Mouse (Mus musculus) ES-E14 (cell line): ENCODE measurements around the gene Xrcc2. TPM values are rescaled to one million over a fixed set of nuclear protein-coding genes. Genes with fewer than 3 reads are reported as not detected.

Experiments
- DNase-seq: peaks from one replicate; pipeline ENCODE4 v3.0.0-alpha.2; 2013; ENCODE audit warnings: low read depth, low spot score
- H3K27ac ChIP-seq: 2 replicates; pipeline ENCODE4 v1.5.1; 2012; ENCODE audit warnings: low read depth, mild to moderate bottlenecking, low read length, moderate library complexity, mixed read lengths; ENCODE audit not compliant: poor library complexity, insufficient read depth, severe bottlenecking
- H3K36me3 ChIP-seq: 2 replicates; pipeline ENCODE4 v1.6.1; 2012; ENCODE audit warnings: mild to moderate bottlenecking, low read length, moderate library complexity, mixed read lengths; ENCODE audit not compliant: control insufficient read depth, poor library complexity, insufficient read depth, severe bottlenecking
- H3K4me1 ChIP-seq, 2 experiments: fragments of 150-350 bp in 1 of 2; sonication (generic) in 1 of 2; 2 replicates each; pipeline ENCODE4 v1.6.1; 2012; ENCODE audit warnings: low read length in 2 of 2, mild to moderate bottlenecking in 1 of 2, mixed read lengths in 1 of 2; ENCODE audit not compliant: control insufficient read depth in 2 of 2, insufficient read depth in 2 of 2, poor library complexity in 1 of 2
- H3K4me3 ChIP-seq, 2 experiments: fragments of 150-350 bp in 1 of 2; sonication (generic) in 1 of 2; 2 replicates each; pipeline ENCODE4 v1.5.1; 2012; ENCODE audit warnings: low read length in 2 of 2, low read depth in 1 of 2, mild to moderate bottlenecking in 1 of 2, mixed read lengths in 1 of 2; ENCODE audit not compliant: insufficient read depth in 1 of 2, poor library complexity in 1 of 2, severe bottlenecking in 1 of 2
- H3K9ac ChIP-seq: 2 replicates; pipeline ENCODE4 v1.6.1; 2012; ENCODE audit warnings: low read depth, mild to moderate bottlenecking, low read length, mixed read lengths; ENCODE audit not compliant: poor library complexity, insufficient read depth, severe bottlenecking
- H3K9me3 ChIP-seq: fragments of 150-350 bp; sonication (generic); 2 replicates; pipeline ENCODE4 v1.6.1; 2012; ENCODE audit warnings: low read depth, mild to moderate bottlenecking, low read length; ENCODE audit not compliant: control insufficient read depth, insufficient read depth
- CHD2 ChIP-seq: IDR thresholded peaks from 2 replicates; pipeline ENCODE4 v1.6.1; 2014; ENCODE audit warnings: mild to moderate bottlenecking, low read depth, low read length, inconsistent platforms
- HCFC1 ChIP-seq: IDR thresholded peaks from 2 replicates; pipeline ENCODE4 v1.6.1; 2012; ENCODE audit warnings: low read length, inconsistent platforms, borderline replicate concordance; ENCODE audit not compliant: insufficient read depth
- MAFK ChIP-seq: IDR thresholded peaks from 2 replicates; pipeline ENCODE4 v1.6.1; 2014; ENCODE audit warnings: mild to moderate bottlenecking, low read depth, low read length, inconsistent platforms; ENCODE audit not compliant: insufficient read depth
- ZC3H11A ChIP-seq: IDR thresholded peaks from 2 replicates; pipeline ENCODE4 v1.6.1; 2012; ENCODE audit warnings: low read depth, mild to moderate bottlenecking, inconsistent platforms, low read length, borderline replicate concordance
- ZNF384 ChIP-seq: IDR thresholded peaks from 2 replicates; pipeline ENCODE4 v1.6.1; 2012; ENCODE audit warnings: low read depth, low read length, inconsistent platforms
- in situ Hi-C, 2 experiments: fragments of 600-800 bp; cut with MboI; formaldehyde crosslinking; loops; one replicate each; pipeline ENCODE4 v1.15.1; 2025; ENCODE audit warnings: low sequenced_read_pairs in 2 of 2, inconsistent platforms in 1 of 2; ENCODE audit not compliant: unreplicated experiment in 2 of 2
- total RNA-seq: library from RNA; depleted of rRNA; stranded (reverse); fragments of 300-350 nt; gene quantifications from 2 replicates; pipeline ENCODE4 v1.2.3, GENCODE M21; 2012; rRNA removed

The Xrcc2 gene
- total RNA-seq: 32.1 and 39.0 TPM in 2 replicates

- Histone ChIP-seq H3K9ac (peak within 1 kb of the TSS; percentile 90), H3K36me3 (peaks cover 5% of the 10 kb centered on the region), H3K4me1 (peaks cover 0 to 3% of the 10 kb centered on the region in 2 experiments; a peak in 1 of 4 replicates), H3K27ac (no peak within 1 kb of the TSS), H3K9me3 (no peaks in the 10 kb centered on the region), H3K4me3 (peak within 1 kb of the TSS; percentile 78 to 83)
- in situ Hi-C loops: no loop called here
- peak; percentile 87 for DNase-seq
- TF ChIP-seq ZNF384 (no peak), HCFC1 (no peak), MAFK (no peak), CHD2 (no peak), ZC3H11A (no peak)
These were observed at the start of gene Xrcc2 for GRCm38 (mm10) chr5:25705567-25706349. Gene Xrcc2 (minus strand): TSS chr5:25705825.

- no peak for DNase-seq
- H3K27ac ChIP-seq: no peak overlapping the region
- in situ Hi-C loops: no loop called here
- H3K4me1 ChIP-seq: 0 out of 4 replicates have a peak, but pooled peaks cover 0 to 2% of the 10 kb centered on the region in 2 experiments
- no peak for TF ChIP-seq HCFC1
- no peak for TF ChIP-seq ZNF384
- no peak overlapping the region for H3K9ac ChIP-seq
- no peak overlapping the region for H3K4me3 ChIP-seq
- H3K9me3 ChIP-seq: no peaks in the 10 kb centered on the region
- H3K36me3 ChIP-seq: no peaks in the 10 kb centered on the region
These were observed 48.7 kb upstream of the Xrcc2 start for GRCm38 (mm10) chr5:25754236-25754766.

- no peak for TF ChIP-seq MAFK
- H3K9ac ChIP-seq: no peak overlapping the region
- H3K4me1 ChIP-seq: peaks cover under 1 to 2% of the 10 kb centered on the region in 2 experiments; a peak in 1 of 4 replicates
- no peaks in the 10 kb centered on the region for H3K36me3 ChIP-seq
- no peak for DNase-seq
- H3K4me3 ChIP-seq: no peak overlapping the region
- in situ Hi-C loops: no loop called here
- H3K9me3 ChIP-seq: no peaks in the 10 kb centered on the region
- no peak overlapping the region for H3K27ac ChIP-seq
These were observed 48.1 kb upstream of the Xrcc2 start for GRCm38 (mm10) chr5:25753556-25754235.

GRCm38 (mm10) chr5:25752862-25753261 lies 47.2 kb upstream of the Xrcc2 start:
- Histone ChIP-seq H3K36me3 (no peaks in the 10 kb centered on the region), H3K9me3 (no peaks in the 10 kb centered on the region), H3K9ac (no peak overlapping the region), H3K4me3 (no peak overlapping the region), H3K4me1 (peaks cover 2 to 3% of the 10 kb centered on the region in 2 experiments; a peak in 1 of 4 replicates), H3K27ac (no peak overlapping the region)
- DNase-seq: no peak
- no peak for TF ChIP-seq MAFK
- TF ChIP-seq ZNF384: no peak
- TF ChIP-seq ZC3H11A: no peak
- TF ChIP-seq CHD2: no peak
- no peak for TF ChIP-seq HCFC1
- in situ Hi-C loops: no loop called here
